Mouse (Mus musculus) neural tube, embryonic 14.5 days (tissue): ENCODE data around the gene Meis2. TPM values are rescaled to one million over a fixed set of nuclear protein-coding genes. Genes with fewer than 3 reads are reported as not detected.

Source experiments
- ATAC-seq: fragments of 200-750 bp; cut with Nextera tagmentation; 2 replicates; pipeline ENCODE4 v1.8.0; 2017; ENCODE audit warnings: low read depth, mild to moderate bottlenecking, moderate TSS enrichment, moderate library complexity
- H3K27ac ChIP-seq: fragments of 300-500 bp; sonication (generic); 2 replicates; pipeline ENCODE4 v1.5.1; 2014; ENCODE audit warnings: low read depth, mild to moderate bottlenecking, control low read depth, low read length, moderate library complexity, mixed read lengths
- H3K27me3 ChIP-seq: fragments of 300-500 bp; sonication (generic); 2 replicates; pipeline ENCODE4 v1.6.1; 2014; ENCODE audit warnings: low read length; ENCODE audit not compliant: control insufficient read depth, insufficient read depth
- H3K36me3 ChIP-seq: fragments of 300-500 bp; sonication (generic); 2 replicates; pipeline ENCODE4 v1.6.1; 2014; ENCODE audit warnings: low read length, mixed read lengths; ENCODE audit not compliant: control insufficient read depth, insufficient read depth
- H3K4me1 ChIP-seq: fragments of 300-500 bp; sonication (generic); 2 replicates; pipeline ENCODE4 v1.6.1; 2014; ENCODE audit warnings: low read length; ENCODE audit not compliant: control insufficient read depth, insufficient read depth
- H3K4me2 ChIP-seq: fragments of 300-500 bp; sonication (generic); 2 replicates; pipeline ENCODE4 v1.6.1; 2014; ENCODE audit warnings: mild to moderate bottlenecking, low read depth, low read length, control low read depth
- H3K4me3 ChIP-seq: fragments of 300-500 bp; sonication (generic); 2 replicates; pipeline ENCODE4 v1.5.1; 2014; ENCODE audit warnings: low read depth, low read length, control low read depth, mixed read lengths
- H3K9ac ChIP-seq: fragments of 300-500 bp; sonication (generic); replicated peaks from 2 replicates; pipeline ENCODE4 v1.6.1; 2014; ENCODE audit warnings: low read depth, mild to moderate bottlenecking, control low read depth, low read length, mixed read lengths
- H3K9me3 ChIP-seq: fragments of 300-500 bp; sonication (generic); 2 replicates; pipeline ENCODE4 v1.6.1; 2016; ENCODE audit warnings: low read length; ENCODE audit not compliant: control insufficient read depth
- WGBS: fragments of 180-500 bp; shearing (Covaris S2); extraction: QIAGEN DNeasy Blood & Tissue Kit; methylation state at CpG from one replicate; pipeline ENCODE4 v1.1.7; 2014; 5-methylcytosine and 5-hydroxymethylcytosine counted together
- polyA plus RNA-seq: library from polyadenylated mRNA; unstranded; fragments of >200 nt; fragmentation: Nextera tagmentation; extraction: Ambion mirVana; gene quantifications from 2 replicates; pipeline ENCODE4 v1.2.1, GENCODE M21; 2014

Meis2 gene
- polyA plus RNA-seq, 1 experiment from 2014 or later: 117 TPM

DNA sequence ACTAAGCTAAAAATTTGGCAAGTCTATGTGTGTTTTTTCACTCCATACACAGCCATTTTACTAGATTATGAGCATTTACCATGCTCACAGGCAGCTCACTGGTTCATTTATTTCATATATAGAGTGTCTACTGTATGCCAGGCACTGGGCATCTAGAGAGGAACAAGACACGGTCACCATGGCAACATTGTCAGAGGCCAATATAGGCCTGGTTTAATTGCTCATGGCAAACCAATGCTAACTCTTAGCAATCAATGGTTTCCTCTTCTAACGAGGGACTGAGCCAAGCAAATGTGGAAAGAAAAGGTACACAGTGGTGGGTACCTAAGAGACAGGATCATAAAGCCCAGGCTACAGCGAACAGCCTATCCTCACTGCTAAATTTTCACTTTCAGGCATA is 100.7 kb downstream of the Meis2 start:
- no peaks in the 10 kb centered on the region for H3K9me3 ChIP-seq
- no peak overlapping the region for H3K9ac ChIP-seq
- peak; percentile 61; the same call in 1 of the 2 replicates for ATAC-seq
- no peak overlapping the region for H3K4me2 ChIP-seq
- H3K4me3 ChIP-seq: no peak overlapping the region
- H3K27ac ChIP-seq: no peak overlapping the region
- WGBS: 59% methylated on average over 3 of the region's 3 CpGs
- no peaks in the 10 kb centered on the region for H3K36me3 ChIP-seq
- no peaks in the 10 kb centered on the region for H3K4me1 ChIP-seq
- no peaks in the 10 kb centered on the region for H3K27me3 ChIP-seq

DNA sequence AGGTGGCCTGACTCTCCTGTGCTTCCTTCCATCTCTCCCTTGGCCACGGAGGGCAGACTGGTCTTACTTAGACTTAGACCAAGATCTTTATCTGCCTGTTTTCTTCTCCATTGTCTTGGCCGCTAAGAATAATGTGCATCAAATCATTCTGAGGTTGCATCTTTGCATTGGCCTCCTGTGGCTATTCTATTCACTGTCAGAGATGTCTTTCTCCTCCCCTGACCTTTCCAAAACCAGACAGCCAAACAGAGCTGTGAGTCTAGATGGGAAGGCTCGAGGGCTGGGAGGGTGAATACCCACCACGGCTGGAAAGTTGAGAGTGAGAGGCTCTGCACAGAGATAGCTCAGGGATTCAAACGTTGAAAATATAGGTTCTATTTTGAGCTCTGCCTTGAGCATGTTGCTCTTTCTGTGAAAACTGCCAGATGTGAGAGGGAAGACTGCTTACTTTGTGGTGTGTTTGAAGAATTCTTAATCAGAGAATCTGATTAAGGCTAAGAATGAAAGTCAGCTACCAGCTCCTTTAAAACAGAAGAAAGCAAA is 102.3 kb downstream of the Meis2 start:
- WGBS: 38% methylated on average over 5 of the region's 5 CpGs
- no peaks in the 10 kb centered on the region for H3K27me3 ChIP-seq
- no peak overlapping the region for H3K4me3 ChIP-seq
- ATAC-seq: no peak
- H3K36me3 ChIP-seq: no peaks in the 10 kb centered on the region
- no peak overlapping the region for H3K9ac ChIP-seq
- H3K9me3 ChIP-seq: no peaks in the 10 kb centered on the region
- H3K4me1 ChIP-seq: no peaks in the 10 kb centered on the region
- no peak overlapping the region for H3K4me2 ChIP-seq
- no peak overlapping the region for H3K27ac ChIP-seq

DNA sequence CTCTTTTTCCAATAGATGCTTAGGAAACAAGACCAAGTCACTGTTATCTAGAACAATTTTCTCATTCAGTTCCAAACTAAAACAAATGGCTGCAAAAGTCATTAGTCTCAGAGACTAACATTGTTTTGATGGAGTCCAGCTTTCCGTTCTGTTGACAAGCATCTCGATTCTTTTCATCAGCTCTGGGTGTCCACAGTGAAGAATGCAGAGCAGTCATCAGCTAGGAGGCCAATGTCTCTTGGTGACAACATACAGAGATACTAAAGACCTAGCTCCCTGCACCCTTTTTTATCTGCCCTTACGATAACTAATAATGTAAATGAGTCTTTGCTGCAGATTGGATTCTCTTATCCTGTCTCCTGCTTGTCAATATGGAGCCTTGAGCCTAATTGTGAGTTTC is 102.9 kb downstream of the Meis2 start:
- no peaks in the 10 kb centered on the region for H3K4me1 ChIP-seq
- H3K27ac ChIP-seq: no peak overlapping the region
- H3K27me3 ChIP-seq: no peaks in the 10 kb centered on the region
- no peak overlapping the region for H3K4me3 ChIP-seq
- 79% methylated on average over 3 of the region's 3 CpGs for WGBS
- no peak for ATAC-seq
- H3K9ac ChIP-seq: no peak overlapping the region
- no peaks in the 10 kb centered on the region for H3K36me3 ChIP-seq
- H3K9me3 ChIP-seq: no peaks in the 10 kb centered on the region
- no peak overlapping the region for H3K4me2 ChIP-seq

DNA sequence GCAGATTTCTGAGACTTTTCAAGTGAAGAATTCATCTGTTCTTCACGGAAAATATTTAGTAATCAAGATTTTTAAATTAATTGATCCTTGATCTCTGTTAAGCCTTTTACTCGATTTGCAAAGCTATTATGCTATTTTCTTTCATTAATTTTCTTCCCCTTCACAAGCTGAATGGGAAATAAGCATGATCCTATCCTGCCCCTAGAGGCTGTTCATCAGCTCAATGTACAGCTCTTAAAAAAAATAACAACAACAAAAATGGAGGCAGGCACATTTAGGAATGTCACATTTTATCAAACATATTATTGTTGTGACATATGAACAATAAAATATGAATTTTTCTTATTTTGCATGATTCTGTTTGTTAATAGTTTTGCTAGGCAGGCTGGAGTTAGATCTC is 103.5 kb downstream of the Meis2 start:
- H3K4me3 ChIP-seq: no peak overlapping the region
- H3K27me3 ChIP-seq: no peaks in the 10 kb centered on the region
- no peak overlapping the region for H3K4me2 ChIP-seq
- H3K27ac ChIP-seq: no peak overlapping the region
- ATAC-seq: no peak
- H3K9ac ChIP-seq: no peak overlapping the region
- H3K4me1 ChIP-seq: no peaks in the 10 kb centered on the region
- H3K36me3 ChIP-seq: no peaks in the 10 kb centered on the region
- WGBS: 72% methylated on average over 2 of the region's 2 CpGs
- H3K9me3 ChIP-seq: no peaks in the 10 kb centered on the region

DNA sequence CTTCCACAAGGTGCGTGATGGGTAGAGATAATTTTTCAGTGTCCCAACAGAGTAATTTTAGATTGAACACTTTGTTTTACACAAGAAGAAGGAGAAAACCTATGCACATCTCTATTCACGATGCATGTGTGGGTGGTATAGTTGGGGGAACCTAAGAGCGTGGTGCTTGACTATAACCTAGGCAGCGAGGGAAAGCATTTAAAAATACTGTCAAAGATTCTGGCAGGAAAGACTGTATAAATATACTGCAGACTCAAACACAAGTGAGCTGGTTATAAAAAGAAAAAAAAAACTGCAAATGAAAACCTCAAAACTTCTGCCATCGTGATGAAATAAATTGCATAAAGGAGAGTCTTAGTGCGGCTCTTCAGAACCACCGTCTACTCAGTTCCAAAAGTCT is 105.0 kb downstream of the Meis2 start:
- no peak for ATAC-seq
- H3K9ac ChIP-seq: no peak overlapping the region
- no peaks in the 10 kb centered on the region for H3K36me3 ChIP-seq
- H3K4me2 ChIP-seq: no peak overlapping the region
- no peak overlapping the region for H3K27ac ChIP-seq
- no peaks in the 10 kb centered on the region for H3K9me3 ChIP-seq
- WGBS: 84% methylated on average over 7 of the region's 7 CpGs
- H3K4me1 ChIP-seq: no peaks in the 10 kb centered on the region
- H3K4me3 ChIP-seq: no peak overlapping the region
- H3K27me3 ChIP-seq: no peaks in the 10 kb centered on the region

DNA sequence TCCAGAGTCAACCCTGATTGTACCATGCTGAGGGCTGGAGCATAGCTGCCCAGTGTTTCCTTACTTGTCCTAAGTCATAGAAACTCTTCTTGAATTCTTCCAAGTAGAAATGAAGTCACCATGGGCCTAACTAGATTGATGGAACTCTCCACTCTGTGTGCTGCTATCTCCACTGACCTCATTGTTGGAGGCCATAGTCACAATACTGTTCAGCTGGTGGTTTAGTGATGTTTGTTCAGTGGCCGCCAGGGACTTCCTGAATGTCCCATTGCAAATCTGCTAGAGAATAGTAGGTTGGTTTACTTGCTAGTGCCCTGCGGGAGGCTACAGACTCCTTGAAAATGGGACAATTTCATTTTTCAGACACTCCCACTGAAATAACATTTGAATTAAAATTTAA is 108.9 kb downstream of the Meis2 start:
- Histone ChIP-seq H3K4me1 (no peaks in the 10 kb centered on the region), H3K36me3 (no peaks in the 10 kb centered on the region), H3K27ac (no peak overlapping the region), H3K9ac (no peak overlapping the region), H3K9me3 (no peaks in the 10 kb centered on the region), H3K27me3 (no peaks in the 10 kb centered on the region), H3K4me3 (no peak overlapping the region), H3K4me2 (no peak overlapping the region)
- ATAC-seq: no peak
- WGBS: 62% methylated on average over 2 of the region's 2 CpGs

DNA sequence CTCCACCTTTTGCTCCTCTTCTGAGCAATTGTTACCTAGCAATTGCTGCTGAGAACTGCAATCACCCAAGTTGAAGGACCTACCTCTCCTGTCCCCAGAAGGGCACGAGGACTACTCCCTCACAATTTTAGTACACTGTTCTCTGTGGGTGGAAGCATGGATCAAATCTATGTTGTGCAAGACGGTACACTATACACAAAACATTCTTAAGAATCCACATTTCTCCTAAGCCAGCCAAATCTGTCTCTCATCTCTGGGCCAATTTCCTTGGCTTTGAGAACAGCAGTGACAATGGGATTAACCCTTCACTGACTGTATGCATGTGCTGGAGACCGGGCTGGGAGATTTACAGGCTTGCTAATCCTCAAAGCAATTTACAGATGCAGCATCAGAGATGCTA is 115.0 kb downstream of the Meis2 start:
- Histone ChIP-seq H3K4me1 (no peaks in the 10 kb centered on the region), H3K27me3 (no peaks in the 10 kb centered on the region), H3K27ac (no peak overlapping the region), H3K4me2 (no peak overlapping the region), H3K36me3 (no peaks in the 10 kb centered on the region), H3K4me3 (no peak overlapping the region), H3K9me3 (no peaks in the 10 kb centered on the region), H3K9ac (no peak overlapping the region)
- 64% methylated on average over 3 of the region's 3 CpGs for WGBS
- ATAC-seq: no peak

DNA sequence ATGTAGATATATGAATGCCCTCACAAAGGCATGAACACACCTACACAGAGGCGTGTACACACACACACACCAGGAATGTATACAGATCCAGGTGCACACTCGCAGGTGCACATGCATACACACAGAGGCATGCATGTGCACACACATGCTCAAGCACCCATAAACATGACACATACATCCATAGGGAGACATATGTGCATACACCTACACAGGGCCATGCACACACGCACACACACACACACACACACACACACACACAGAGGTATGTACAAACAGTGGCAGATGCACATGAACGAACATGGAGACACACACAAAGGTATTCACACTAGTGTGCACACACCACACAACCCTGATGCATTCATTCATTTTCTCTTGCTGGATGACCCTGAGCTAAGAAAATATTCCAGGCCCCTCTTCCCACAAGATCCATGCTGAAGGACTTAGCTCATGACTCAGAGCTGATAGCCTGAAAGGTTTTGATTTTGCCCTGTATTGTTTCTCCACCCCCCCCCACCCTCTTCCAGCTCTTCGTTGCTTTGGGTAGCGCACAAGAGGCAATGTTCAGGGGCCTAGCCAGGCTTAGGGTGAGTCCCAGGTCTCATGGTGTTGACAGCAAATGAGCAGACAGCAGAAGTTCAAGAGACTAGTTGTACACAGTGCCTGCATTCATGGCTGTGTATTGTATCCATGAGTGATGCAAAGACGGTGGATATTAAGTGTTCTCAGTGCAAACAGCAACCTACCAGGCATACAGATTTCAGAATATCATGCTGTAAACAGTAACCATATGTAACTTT is 116.8 kb downstream of the Meis2 start:
- WGBS: 86% methylated on average over 7 of the region's 7 CpGs
- H3K27ac ChIP-seq: no peak overlapping the region

DNA sequence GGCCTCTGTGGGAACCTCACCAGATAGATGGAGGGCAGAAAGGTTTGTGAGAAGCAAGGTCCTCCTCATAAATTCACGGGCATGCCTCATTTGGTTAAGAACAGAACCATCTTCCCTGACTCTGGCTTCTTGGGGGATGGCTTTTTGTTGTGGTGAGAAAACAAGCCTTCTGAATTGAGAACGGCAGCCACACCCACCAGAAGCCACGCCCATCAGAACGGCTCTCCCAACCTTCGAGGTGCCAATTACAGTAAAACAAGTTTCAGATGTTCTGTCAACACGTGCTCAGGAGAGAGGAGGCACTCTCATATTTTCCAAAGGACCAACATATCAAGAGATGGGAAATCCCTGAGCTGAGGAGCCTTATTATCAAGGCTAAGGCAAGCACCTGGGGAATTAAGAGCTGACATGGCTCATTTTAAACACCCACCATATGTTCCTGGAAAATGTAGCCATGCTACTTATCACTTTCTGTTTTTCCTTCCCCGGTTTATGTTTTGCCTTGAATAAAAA is 117.9 kb downstream of the Meis2 start:
- H3K4me2 ChIP-seq: no peak overlapping the region
- 26% methylated on average over 7 of the region's 7 CpGs for WGBS
- H3K36me3 ChIP-seq: no peaks in the 10 kb centered on the region
- H3K27ac ChIP-seq: no peak overlapping the region
- H3K9ac ChIP-seq: no peak overlapping the region
- H3K9me3 ChIP-seq: no peaks in the 10 kb centered on the region
- H3K4me1 ChIP-seq: no peaks in the 10 kb centered on the region
- no peaks in the 10 kb centered on the region for H3K27me3 ChIP-seq
- H3K4me3 ChIP-seq: no peak overlapping the region
- no peak for ATAC-seq

More for the DNA sequence above, 116.8 kb downstream of the Meis2 start:
- Histone ChIP-seq H3K9me3 (no peaks in the 10 kb centered on the region), H3K4me3 (no peak overlapping the region), H3K9ac (no peak overlapping the region), H3K4me2 (no peak overlapping the region), H3K4me1 (no peaks in the 10 kb centered on the region), H3K36me3 (no peaks in the 10 kb centered on the region), H3K27me3 (no peaks in the 10 kb centered on the region)
- ATAC-seq: peak; percentile 21; the same call in 1 of the 2 replicates
